Mouse (Mus musculus) liver, embryonic 16.5 days (tissue): ENCODE results near the gene Cryba4. TPM values are rescaled to one million over a fixed set of nuclear protein-coding genes. Genes with fewer than 3 reads are reported as not detected.

Experiments used
- ATAC-seq: fragments of 200-750 bp; cut with Nextera tagmentation; 2 replicates; pipeline ENCODE4 v1.8.0; 2017; ENCODE audit warnings: low read depth, mild to moderate bottlenecking, moderate number of reproducible peaks, moderate library complexity
- H3K27ac ChIP-seq: fragments of 300-500 bp; sonication (generic); 2 replicates; pipeline ENCODE4 v1.5.1; 2014; ENCODE audit warnings: mild to moderate bottlenecking, low read length
- H3K27me3 ChIP-seq: fragments of 300-500 bp; sonication (generic); 2 replicates; pipeline ENCODE4 v1.6.1; 2014; ENCODE audit warnings: low read depth, low read length, mixed read lengths; ENCODE audit not compliant: control insufficient read depth, insufficient read depth
- H3K36me3 ChIP-seq: fragments of 300-500 bp; sonication (generic); 2 replicates; pipeline ENCODE4 v1.6.1; 2014; ENCODE audit warnings: mild to moderate bottlenecking; ENCODE audit not compliant: control insufficient read depth, insufficient read depth
- H3K4me1 ChIP-seq: fragments of 300-500 bp; sonication (generic); 2 replicates; pipeline ENCODE4 v1.6.1; 2014; ENCODE audit warnings: low read depth, low read length, mixed read lengths; ENCODE audit not compliant: control insufficient read depth
- H3K4me2 ChIP-seq: fragments of 300-500 bp; sonication (generic); 2 replicates; pipeline ENCODE4 v1.6.1; 2014; ENCODE audit warnings: low read depth, low read length, mixed read lengths
- H3K4me3 ChIP-seq: fragments of 300-500 bp; sonication (generic); 2 replicates; pipeline ENCODE4 v1.5.1; 2014; ENCODE audit warnings: low read depth, mild to moderate bottlenecking, low read length
- H3K9ac ChIP-seq: fragments of 300-500 bp; sonication (generic); 2 replicates; pipeline ENCODE4 v1.6.1; 2014; ENCODE audit warnings: low read depth, low read length
- H3K9me3 ChIP-seq: fragments of 300-500 bp; sonication (generic); replicated peaks from 2 replicates; pipeline ENCODE4 v1.6.1; 2016; ENCODE audit warnings: low read length; ENCODE audit not compliant: control insufficient read depth
- WGBS: fragments of 180-500 bp; shearing (Covaris S2); extraction: QIAGEN DNeasy Blood & Tissue Kit; methylation state at CpG from one replicate; pipeline ENCODE4 v1.1.7; 2014; ENCODE audit not compliant: insufficient replicate concordance; 5-methylcytosine and 5-hydroxymethylcytosine counted together
- polyA plus RNA-seq: library from polyadenylated mRNA; unstranded; fragments of >200 nt; fragmentation: Nextera tagmentation; extraction: Ambion mirVana; gene quantifications from 2 replicates; pipeline ENCODE4 v1.2.1, GENCODE M21; 2015

The Cryba4 gene
- polyA plus RNA-seq, 1 experiment from 2014 or later: 0.67 TPM

DNA sequence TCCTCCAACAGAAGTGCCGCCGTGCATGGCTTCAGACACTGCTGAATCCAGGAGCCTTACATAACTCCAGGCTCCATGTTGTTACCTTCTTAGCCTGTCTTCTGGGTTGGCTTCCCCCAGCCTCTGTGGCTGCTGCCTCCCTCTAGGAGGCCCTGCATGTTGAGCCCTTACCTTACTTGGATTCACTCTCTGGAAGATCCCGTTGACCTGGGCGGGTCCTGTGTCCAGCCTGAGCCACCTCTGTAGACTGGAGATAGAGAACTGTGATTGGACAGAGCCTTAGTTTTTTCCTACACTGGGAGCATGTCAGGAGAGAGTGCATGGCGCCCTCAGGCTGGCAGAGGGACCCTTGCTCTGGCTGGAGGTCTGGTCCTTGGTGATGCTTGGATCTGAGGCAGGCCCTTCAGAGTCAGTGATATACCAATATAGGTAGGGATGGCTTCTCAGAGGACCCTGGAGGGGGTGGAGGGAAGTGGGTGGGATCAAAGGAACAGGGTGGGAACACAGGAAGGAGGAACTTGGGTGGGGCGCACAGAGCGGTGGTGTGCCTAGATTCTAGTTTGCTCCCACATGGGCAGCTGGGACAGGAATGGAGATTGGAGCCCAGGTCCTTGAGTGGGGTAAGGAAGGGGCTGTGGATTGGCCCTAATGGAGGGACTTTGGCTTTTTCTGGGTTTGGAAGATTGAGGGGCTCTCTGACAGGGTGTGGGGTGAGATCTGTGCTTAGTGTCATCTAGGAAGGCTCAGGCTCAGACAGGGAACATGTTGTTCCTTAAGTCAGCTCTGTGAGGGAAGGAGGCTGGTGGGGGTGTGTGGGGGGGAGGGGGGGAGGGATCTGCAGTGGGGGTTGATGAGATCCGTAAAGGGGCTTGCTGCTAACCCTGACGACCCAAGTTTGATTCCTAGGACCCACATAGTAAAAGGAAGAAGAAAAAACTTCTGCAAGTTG, 36.1 kb upstream of the Cryba4 start:
- no peak overlapping the region for H3K9ac ChIP-seq
- H3K4me2 ChIP-seq: no peak overlapping the region
- WGBS: 68% methylated on average over 8 of the region's 9 CpGs
- no peaks in the 10 kb centered on the region for H3K9me3 ChIP-seq
- H3K4me3 ChIP-seq: no peak overlapping the region
- H3K36me3 ChIP-seq: no peaks in the 10 kb centered on the region
- peak overlapping the region; percentile 4; the same call in 1 of the 2 replicates for H3K27ac ChIP-seq
- H3K27me3 ChIP-seq: no peaks in the 10 kb centered on the region
- no peak for ATAC-seq
- H3K4me1 ChIP-seq: peaks cover 65% of the 10 kb centered on the region

GRCm38 (mm10) chr5:112287652-112288051, 35.3 kb upstream of the Cryba4 start:
- no peak overlapping the region for H3K4me3 ChIP-seq
- no peak for ATAC-seq
- H3K4me1 ChIP-seq: peaks cover 65% of the 10 kb centered on the region
- H3K27ac ChIP-seq: peak overlapping the region; percentile 33; the same call in 1 of the 2 replicates
- H3K9ac ChIP-seq: no peak overlapping the region
- no peak overlapping the region for H3K4me2 ChIP-seq
- 71% methylated on average over 2 of the region's 2 CpGs for WGBS
- no peaks in the 10 kb centered on the region for H3K27me3 ChIP-seq
- H3K36me3 ChIP-seq: no peaks in the 10 kb centered on the region
- no peaks in the 10 kb centered on the region for H3K9me3 ChIP-seq

GRCm38 (mm10) chr5:112286984-112287641, 34.8 kb upstream of the Cryba4 start:
- Histone ChIP-seq H3K36me3 (no peaks in the 10 kb centered on the region), H3K9me3 (no peaks in the 10 kb centered on the region), H3K9ac (no peak overlapping the region), H3K4me1 (peaks cover 68% of the 10 kb centered on the region), H3K4me3 (no peak overlapping the region), H3K4me2 (peak overlapping the region; percentile 22), H3K27ac (peak overlapping the region; percentile 54), H3K27me3 (no peaks in the 10 kb centered on the region)
- 18% methylated on average over 11 of the region's 11 CpGs for WGBS
- no peak for ATAC-seq

DNA sequence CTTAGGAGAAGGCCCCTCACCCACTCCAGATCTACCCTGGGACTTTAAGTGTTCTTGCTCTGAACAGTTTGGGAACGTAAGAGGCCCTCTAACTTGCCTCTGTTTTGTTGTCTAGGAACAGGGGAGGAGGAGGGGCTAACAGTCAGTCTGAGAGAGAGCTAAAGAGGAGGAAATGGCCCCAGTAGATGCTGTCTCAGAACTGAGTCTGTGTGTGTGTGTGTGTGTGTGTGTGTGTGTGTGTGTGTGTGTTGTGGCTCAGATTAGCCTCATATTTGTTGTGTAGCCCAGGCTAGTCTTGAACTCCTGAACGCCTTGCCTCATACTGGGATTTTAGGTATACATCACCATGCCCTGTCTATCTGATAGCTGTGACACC, 34.3 kb upstream of the Cryba4 start:
- H3K4me2 ChIP-seq: peak overlapping the region; percentile 22; the same call in 1 of the 2 replicates
- H3K4me3 ChIP-seq: no peak overlapping the region
- no peaks in the 10 kb centered on the region for H3K9me3 ChIP-seq
- no peak overlapping the region for H3K9ac ChIP-seq
- no peaks in the 10 kb centered on the region for H3K36me3 ChIP-seq
- peak overlapping the region; percentile 54 for H3K27ac ChIP-seq
- no peak for ATAC-seq
- H3K27me3 ChIP-seq: no peaks in the 10 kb centered on the region
- 27% methylated on average over 2 of the region's 2 CpGs for WGBS
- H3K4me1 ChIP-seq: peaks cover 73% of the 10 kb centered on the region

GRCm38 (mm10) chr5:112285548-112286085, 33.3 kb upstream of the Cryba4 start:
- peaks cover 80% of the 10 kb centered on the region for H3K4me1 ChIP-seq
- H3K9ac ChIP-seq: no peak overlapping the region
- no peaks in the 10 kb centered on the region for H3K9me3 ChIP-seq
- 59% methylated on average over 7 of the region's 7 CpGs for WGBS
- H3K27me3 ChIP-seq: no peaks in the 10 kb centered on the region
- ATAC-seq: no peak
- H3K4me3 ChIP-seq: no peak overlapping the region
- H3K36me3 ChIP-seq: no peaks in the 10 kb centered on the region
- H3K27ac ChIP-seq: no peak overlapping the region
- no peak overlapping the region for H3K4me2 ChIP-seq

GRCm38 (mm10) chr5:112284203-112284582, 31.9 kb upstream of the Cryba4 start:
- Histone ChIP-seq H3K9ac (0 out of 2 replicates have a peak overlapping the region, but pooled peaks have one; percentile 20), H3K27me3 (no peaks in the 10 kb centered on the region), H3K4me3 (no peak overlapping the region), H3K36me3 (no peaks in the 10 kb centered on the region), H3K4me1 (peaks cover 91% of the 10 kb centered on the region), H3K9me3 (no peaks in the 10 kb centered on the region), H3K4me2 (0 out of 2 replicates have a peak overlapping the region, but pooled peaks have one; percentile 26), H3K27ac (peak overlapping the region; percentile 8; the same call in 1 of the 2 replicates)
- 14% methylated on average over 7 of the region's 7 CpGs for WGBS
- ATAC-seq: no peak

- Histone ChIP-seq H3K4me3 (no peak overlapping the region), H3K27ac (peak overlapping the region; percentile 73), H3K9me3 (no peaks in the 10 kb centered on the region), H3K9ac (0 out of 2 replicates have a peak overlapping the region, but pooled peaks have one; percentile 20), H3K4me1 (peaks cover 96% of the 10 kb centered on the region), H3K36me3 (no peaks in the 10 kb centered on the region), H3K4me2 (peak overlapping the region; percentile 26; the same call in 1 of the 2 replicates), H3K27me3 (no peaks in the 10 kb centered on the region)
- peak; percentile 28 for ATAC-seq
- 15% methylated on average over 10 of the region's 10 CpGs for whole genome bisulfite sequencing
These were observed 31.4 kb upstream of the Cryba4 start for GRCm38 (mm10) chr5:112283543-112284202.

DNA sequence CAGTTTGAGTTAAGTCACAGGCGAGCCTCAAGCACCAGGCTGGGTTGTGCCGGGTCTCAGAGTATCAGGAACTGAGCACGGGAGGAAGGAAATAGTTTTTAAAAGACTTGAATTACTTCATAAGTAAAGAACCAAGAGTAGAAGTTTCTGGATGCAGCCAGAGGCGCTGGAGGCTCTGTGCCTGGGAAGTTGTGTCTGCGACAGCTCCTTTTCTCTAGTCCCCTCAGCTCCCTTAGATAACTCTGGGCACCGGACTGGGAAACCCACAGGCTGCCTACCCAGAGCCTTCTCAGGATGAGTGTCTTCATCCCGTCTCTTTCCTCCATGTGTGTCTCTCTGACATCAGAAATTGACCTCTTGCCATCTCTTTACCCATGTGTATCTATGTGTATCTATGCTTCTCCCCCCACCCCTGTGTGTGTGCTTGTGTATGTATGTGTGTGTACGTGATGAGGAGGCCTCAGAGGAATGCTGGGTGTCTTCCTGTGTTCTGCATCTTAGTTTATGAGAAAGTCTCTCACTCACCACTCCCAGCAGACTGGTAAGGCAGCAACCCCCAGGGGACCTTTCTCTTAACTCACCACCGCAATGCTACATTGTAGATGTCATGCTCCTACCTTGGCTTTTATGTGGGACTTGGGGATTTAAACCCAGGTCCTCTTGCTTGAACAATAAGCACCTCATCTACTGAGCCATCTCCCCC, 30.6 kb upstream of the Cryba4 start:
- Histone ChIP-seq H3K36me3 (no peaks in the 10 kb centered on the region), H3K27me3 (no peaks in the 10 kb centered on the region), H3K27ac (peak overlapping the region; percentile 73), H3K4me3 (no peak overlapping the region; the same call in 1 of the 2 replicates), H3K9ac (peak overlapping the region; percentile 20; the same call in 1 of the 2 replicates), H3K9me3 (no peaks in the 10 kb centered on the region), H3K4me2 (peak overlapping the region; percentile 26; the same call in 1 of the 2 replicates), H3K4me1 (peaks cover 96% of the 10 kb centered on the region)
- no peak for ATAC-seq
- 25% methylated on average over 9 of the region's 9 CpGs for WGBS
